Mouse (Mus musculus) erythroid progenitor cell, adult 5-6 weeks (primary cell): ENCODE measurements around the gene Haspin. TPM values are rescaled to one million over a fixed set of nuclear protein-coding genes. Genes with fewer than 3 reads are reported as not detected.

ENCODE experiments used
- ATAC-seq: replicated peaks from 2 replicates; pipeline ENCODE4 v1.8.0; 2016; ENCODE audit warnings: moderate number of reproducible peaks, mild to moderate bottlenecking, moderate TSS enrichment, inconsistent platforms; ENCODE audit not compliant: poor library complexity, low FRiP score, severe bottlenecking
- total RNA-seq, 2 experiments: library from RNA; stranded (forward) in 1 of 2; stranded (reverse) in 1 of 2; fragments of 150-400 nt in 1 of 2; fragments of 186-747, 209-891 nt in 1 of 2; gene quantifications; 2 replicates each; pipeline versions ENCODE4 v1.2.3 to v1.2.4; 2015 to 2017; ENCODE audit warnings: low replicate concordance in 2 of 2

Haspin gene
- total RNA-seq, 2 experiments from 2014 or later, result 57.4 to 71.6 TPM

DNA sequence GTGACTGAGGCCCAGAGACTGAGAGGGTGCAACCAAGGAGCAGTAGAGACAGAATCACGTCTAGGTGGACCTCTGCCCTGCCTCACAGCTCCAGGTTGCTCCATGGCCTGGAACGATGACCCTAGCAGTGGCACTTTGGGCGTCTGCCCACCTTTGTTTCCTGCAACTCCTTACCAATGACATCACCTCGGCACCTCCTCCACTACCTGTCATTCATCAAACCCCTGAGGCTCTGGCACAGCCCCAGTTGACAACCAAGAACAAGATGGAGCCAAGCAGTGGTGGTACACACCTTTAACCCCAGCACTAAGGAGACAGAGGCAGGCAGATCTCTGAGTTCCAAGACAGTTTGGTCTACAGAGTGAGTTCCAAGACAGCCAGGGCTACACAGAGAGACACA, 46.0 kb downstream of the Haspin start:
- ATAC-seq, result no peak

DNA sequence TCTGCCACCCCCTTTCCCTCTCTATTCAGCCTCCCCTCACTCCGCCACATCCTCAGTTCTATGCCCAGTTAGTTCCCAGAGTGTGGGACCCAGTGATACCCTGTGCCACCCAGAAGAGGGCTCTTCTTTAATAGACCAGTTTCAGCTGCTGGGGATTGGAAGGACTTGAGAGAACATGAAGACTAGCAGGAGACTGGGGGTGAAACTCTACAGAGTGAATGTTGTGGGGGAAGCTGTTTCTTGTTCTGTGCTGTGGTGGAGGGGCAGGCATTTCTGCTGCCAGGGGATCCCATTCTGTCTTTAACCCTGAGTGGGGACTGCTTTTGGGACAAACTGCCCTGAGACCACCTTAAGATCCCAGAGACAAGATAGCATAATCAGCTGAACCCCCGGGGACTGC, 47.3 kb downstream of the Haspin start:
- ATAC-seq, result no peak

DNA sequence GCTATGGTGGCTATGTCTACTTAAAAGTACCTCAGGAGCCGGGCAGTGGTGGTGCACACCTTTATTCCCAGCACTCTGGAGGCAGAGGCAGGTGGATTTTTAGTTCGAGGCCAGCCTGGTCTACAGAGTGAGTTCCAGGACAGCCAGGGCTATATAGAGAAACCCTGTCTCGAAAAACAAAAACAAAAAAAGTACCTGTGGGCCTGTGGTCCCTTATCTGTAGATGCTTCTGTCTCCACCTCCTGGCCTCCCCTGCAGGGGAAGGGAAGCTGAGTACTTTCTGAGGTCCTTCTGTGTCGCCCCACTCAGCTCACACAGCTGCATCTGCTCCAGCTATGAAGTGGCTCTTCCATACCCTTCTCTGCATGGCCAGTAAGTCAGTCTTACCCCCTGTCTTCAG, 47.8 kb downstream of the Haspin start, which contains the start of gene Itgae:
Gene Itgae (plus strand): TSS at position 301 of the 400 bp plus-strand sequence.
- ATAC-seq, result no peak

DNA sequence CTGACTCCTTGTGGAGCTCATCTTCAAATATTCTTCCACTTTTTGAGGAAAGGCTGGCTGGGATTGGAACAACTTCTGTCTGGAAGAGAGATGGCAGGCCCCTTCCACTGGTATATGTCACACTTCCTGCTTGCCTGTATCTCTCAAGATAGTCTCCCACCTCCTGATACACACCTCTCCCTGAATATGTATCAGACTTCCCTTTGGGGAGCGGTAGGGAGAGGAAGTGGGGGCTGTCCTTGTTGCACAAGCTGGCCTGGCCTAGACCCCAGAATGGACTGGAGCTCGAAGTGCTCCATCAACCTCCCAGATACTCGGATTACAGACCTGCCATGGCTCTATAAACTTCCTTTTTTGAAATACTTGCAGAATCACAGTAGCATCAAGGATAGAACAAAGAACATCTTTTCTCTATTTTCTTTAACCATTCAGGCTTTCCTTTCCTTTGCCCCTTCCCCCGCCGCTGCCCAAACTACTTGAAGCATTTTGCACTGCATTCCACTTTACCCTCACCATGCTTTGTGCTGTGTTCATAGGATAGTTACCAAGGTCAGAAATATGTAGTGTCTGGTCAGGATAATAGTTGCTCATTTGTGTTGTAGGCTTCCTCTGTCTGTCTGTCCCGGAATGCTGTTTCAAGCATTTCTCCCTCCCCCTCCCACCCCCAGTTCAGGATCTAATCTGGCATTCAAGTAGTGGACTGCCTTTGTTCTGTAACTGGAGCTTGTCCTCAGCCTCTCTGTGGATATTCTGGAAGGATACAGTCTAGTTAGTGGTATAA, 50.2 kb downstream of the Haspin start:
- ATAC-seq, result no peak

Other genes starting within 250 kb of the Haspin start
- gene Atp2a3, start 177.1 kb downstream of the Haspin start, total RNA-seq (2015; ENCODE audit: low replicate concordance), result 19.8 and 20.5 TPM in 2 replicates
- 11.1 and 15.1 TPM in 2 replicates for gene Atp2a3, start 177.1 kb downstream of the Haspin start, total RNA-seq (2017; ENCODE audit: low replicate concordance)
- 1.1 and 3.4 TPM in 2 replicates for gene P2rx1, start 139.2 kb downstream of the Haspin start, total RNA-seq (2015; ENCODE audit: low replicate concordance)
- 0.45 and 0.51 TPM in 2 replicates for gene P2rx1, start 139.2 kb downstream of the Haspin start, total RNA-seq (2017; ENCODE audit: low replicate concordance)
- gene Camkk1, start 119.3 kb downstream of the Haspin start, total RNA-seq (2015; ENCODE audit: low replicate concordance), result not detected in 2 replicates
- 0.26 and 0.76 TPM in 2 replicates for gene Camkk1, start 119.3 kb downstream of the Haspin start, total RNA-seq (2017; ENCODE audit: low replicate concordance)
- gene Ncbp3, start 90.5 kb downstream of the Haspin start, total RNA-seq (2015; ENCODE audit: low replicate concordance), result 10.9 and 11.9 TPM in 2 replicates
- gene Ncbp3, start 90.5 kb downstream of the Haspin start, total RNA-seq (2017; ENCODE audit: low replicate concordance), result 17.4 and 18.9 TPM in 2 replicates
- gene Itgae, start 47.7 kb downstream of the Haspin start, total RNA-seq (2015; ENCODE audit: low replicate concordance), result not detected in 2 replicates
- gene Itgae, start 47.7 kb downstream of the Haspin start, total RNA-seq (2017; ENCODE audit: low replicate concordance), result 0.08 and 1.3 TPM in 2 replicates
- not detected in 2 replicates for gene P2rx5, start 22.1 kb upstream of the Haspin start, total RNA-seq (2015; ENCODE audit: low replicate concordance)
- not detected in 2 replicates for gene P2rx5, start 22.1 kb upstream of the Haspin start, total RNA-seq (2017; ENCODE audit: low replicate concordance)
- gene Emc6, start 38.7 kb upstream of the Haspin start, total RNA-seq (2015; ENCODE audit: low replicate concordance), result 16.9 and 27.2 TPM in 2 replicates
- 8.0 and 31.8 TPM in 2 replicates for gene Emc6, start 38.7 kb upstream of the Haspin start, total RNA-seq (2017; ENCODE audit: low replicate concordance)
- 2.1 and 9.4 TPM in 2 replicates for gene Tax1bp3, start 38.8 kb upstream of the Haspin start, total RNA-seq (2015; ENCODE audit: low replicate concordance)
- gene Tax1bp3, start 38.8 kb upstream of the Haspin start, total RNA-seq (2017; ENCODE audit: low replicate concordance), result 3.3 and 6.9 TPM in 2 replicates
- gene Ctns, start 60.7 kb upstream of the Haspin start, total RNA-seq (2015; ENCODE audit: low replicate concordance), result 5.9 and 11.9 TPM in 2 replicates
- gene Ctns, start 60.7 kb upstream of the Haspin start, total RNA-seq (2017; ENCODE audit: low replicate concordance), result 7.7 and 15.1 TPM in 2 replicates
- 2.9 TPM in 1 of 2 replicates, not detected in the other for gene Shpk, start 61.2 kb upstream of the Haspin start, total RNA-seq (2015; ENCODE audit: low replicate concordance)
- gene Shpk, start 61.2 kb upstream of the Haspin start, total RNA-seq (2017; ENCODE audit: low replicate concordance), result 0.39 TPM in 1 of 2 replicates, not detected in the other
- gene Trpv1, start 96.0 kb upstream of the Haspin start, total RNA-seq (2015; ENCODE audit: low replicate concordance), result not detected in 2 replicates
- gene Trpv1, start 96.0 kb upstream of the Haspin start, total RNA-seq (2017; ENCODE audit: low replicate concordance), result not detected in 2 replicates
- gene Trpv3, start 129.1 kb upstream of the Haspin start, total RNA-seq (2015; ENCODE audit: low replicate concordance), result not detected in 2 replicates
- gene Trpv3, start 129.1 kb upstream of the Haspin start, total RNA-seq (2017; ENCODE audit: low replicate concordance), result not detected in 2 replicates
- not detected in 2 replicates for gene Aspa, start 191.3 kb upstream of the Haspin start, total RNA-seq (2015; ENCODE audit: low replicate concordance)
- not detected in 2 replicates for gene Aspa, start 191.3 kb upstream of the Haspin start, total RNA-seq (2017; ENCODE audit: low replicate concordance)
- gene Gm49340, start 191.4 kb upstream of the Haspin start, total RNA-seq (2015; ENCODE audit: low replicate concordance), result not detected in 2 replicates
- not detected in 2 replicates for gene Gm49340, start 191.4 kb upstream of the Haspin start, total RNA-seq (2017; ENCODE audit: low replicate concordance)
- gene Spata22, start 191.4 kb upstream of the Haspin start, total RNA-seq (2015; ENCODE audit: low replicate concordance), result not detected in 2 replicates
- gene Spata22, start 191.4 kb upstream of the Haspin start, total RNA-seq (2017; ENCODE audit: low replicate concordance), result not detected in 2 replicates
- not detected in 2 replicates for gene Olfr20, start 212.5 kb upstream of the Haspin start, total RNA-seq (2015; ENCODE audit: low replicate concordance)
- gene Olfr20, start 212.5 kb upstream of the Haspin start, total RNA-seq (2017; ENCODE audit: low replicate concordance), result not detected in 2 replicates
- gene Olfr376, start 233.0 kb upstream of the Haspin start, total RNA-seq (2015; ENCODE audit: low replicate concordance), result not detected in 2 replicates
- not detected in 2 replicates for gene Olfr376, start 233.0 kb upstream of the Haspin start, total RNA-seq (2017; ENCODE audit: low replicate concordance)